Mouse (Mus musculus) MEL (cell line): ENCODE measurements around the gene Gprin2. TPM values are rescaled to one million over a fixed set of nuclear protein-coding genes. Genes with fewer than 3 reads are reported as not detected.

Source experiments
- DNase-seq: peaks from one replicate; pipeline ENCODE4 v3.0.0; 2011; ENCODE audit warnings: low read depth, low spot score
- H3K27ac ChIP-seq: 2 replicates; pipeline ENCODE4 v1.5.1; 2012; ENCODE audit warnings: low read depth, mild to moderate bottlenecking, control low read depth, low read length, moderate library complexity; ENCODE audit not compliant: control insufficient read depth
- H3K27me3 ChIP-seq, 2 experiments: fragments of 150-350 bp in 1 of 2; sonication (generic) in 1 of 2; 2 replicates each; pipeline ENCODE4 v1.6.1; 2012; ENCODE audit warnings: low read length in 2 of 2, mild to moderate bottlenecking in 2 of 2, improper control_type of control experiment in 1 of 2, moderate library complexity in 1 of 2; ENCODE audit not compliant: insufficient read depth in 2 of 2, control insufficient read depth in 1 of 2
- H3K36me3 ChIP-seq, 2 experiments: 2 replicates each; pipeline ENCODE4 v1.6.1; 2012 to 2014; ENCODE audit warnings: low read length in 2 of 2, improper control_type of control experiment in 1 of 2, inconsistent platforms in 1 of 2, mild to moderate bottlenecking in 1 of 2; ENCODE audit not compliant: insufficient read depth in 2 of 2, control insufficient read depth in 1 of 2
- H3K4me1 ChIP-seq, 2 experiments: fragments of 150-350 bp in 1 of 2; sonication (generic) in 1 of 2; 2 replicates each; pipeline ENCODE4 v1.6.1; 2012; ENCODE audit warnings: low read length in 2 of 2, improper control_type of control experiment in 1 of 2, mild to moderate bottlenecking in 1 of 2; ENCODE audit not compliant: insufficient read depth in 2 of 2, control insufficient read depth in 1 of 2
- H3K4me3 ChIP-seq, 2 experiments: fragments of 150-350 bp in 1 of 2; sonication (generic) in 1 of 2; 2 replicates each; pipeline ENCODE4 v1.5.1; 2012; ENCODE audit warnings: low read depth in 2 of 2, low read length in 2 of 2, mild to moderate bottlenecking in 2 of 2, moderate library complexity in 2 of 2, control low read depth in 1 of 2, improper control_type of control experiment in 1 of 2; ENCODE audit not compliant: control insufficient read depth in 1 of 2, insufficient read depth in 1 of 2
- H3K79me2 ChIP-seq: 2 replicates; pipeline ENCODE4 v1.6.1; 2012; ENCODE audit warnings: mild to moderate bottlenecking, low read length, moderate library complexity; ENCODE audit not compliant: control insufficient read depth, poor library complexity, insufficient read depth
- H3K9ac ChIP-seq: 2 replicates; pipeline ENCODE4 v1.6.1; 2012; ENCODE audit warnings: low read depth, mild to moderate bottlenecking, control low read depth, low read length, moderate library complexity; ENCODE audit not compliant: control insufficient read depth, poor library complexity, severe bottlenecking
- H3K9me3 ChIP-seq: fragments of 150-350 bp; sonication (generic); replicated peaks from 2 replicates; pipeline ENCODE4 v1.6.1; 2012; ENCODE audit warnings: mild to moderate bottlenecking, low read length, improper control_type of control experiment, moderate library complexity; ENCODE audit not compliant: insufficient read depth
- CHD1 ChIP-seq: IDR thresholded peaks from 2 replicates; pipeline ENCODE4 v1.6.1; 2012; ENCODE audit warnings: low read depth, mild to moderate bottlenecking, inconsistent platforms, low read length, improper control_type of control experiment
- E2F4 ChIP-seq: IDR thresholded peaks from 2 replicates; pipeline ENCODE4 v1.6.1; 2011; ENCODE audit warnings: low read depth, low read length, improper control_type of control experiment, borderline replicate concordance
- ELF1 ChIP-seq: IDR thresholded peaks from 2 replicates; pipeline ENCODE4 v1.6.1; 2014; ENCODE audit warnings: low read depth, mild to moderate bottlenecking, inconsistent platforms, low read length, improper control_type of control experiment, moderate library complexity
- ETS1 ChIP-seq: IDR thresholded peaks from 2 replicates; pipeline ENCODE4 v1.6.1; 2012; ENCODE audit warnings: low read depth, mild to moderate bottlenecking, inconsistent platforms, low read length, improper control_type of control experiment, moderate library complexity
- GATA1 ChIP-seq: IDR thresholded peaks from 2 replicates; pipeline ENCODE4 v1.6.1; 2011; ENCODE audit warnings: low read depth, low read length, improper control_type of control experiment
- JUND ChIP-seq: IDR thresholded peaks from 2 replicates; pipeline ENCODE4 v1.6.1; 2011; ENCODE audit warnings: low read depth, mild to moderate bottlenecking, improper control_type of control experiment, low read length
- MAZ ChIP-seq: IDR thresholded peaks from 2 replicates; pipeline ENCODE4 v1.6.1; 2012; ENCODE audit warnings: low read depth, mild to moderate bottlenecking, inconsistent platforms, low read length, improper control_type of control experiment
- POLR2A ChIP-seq, 2 experiments: IDR thresholded peaks; 2 replicates each; pipeline ENCODE4 v1.6.1; 2011 to 2012; ENCODE audit warnings: low read length in 2 of 2, mild to moderate bottlenecking in 2 of 2, control low read depth in 1 of 2, improper control_type of control experiment in 1 of 2, low read depth in 1 of 2, moderate library complexity in 1 of 2; ENCODE audit not compliant: control insufficient read depth in 1 of 2, insufficient read depth in 1 of 2, poor library complexity in 1 of 2
- POLR2AphosphoS2 ChIP-seq: IDR thresholded peaks from 2 replicates; pipeline ENCODE4 v1.6.1; 2011; ENCODE audit warnings: low read length, improper control_type of control experiment
- RAD21 ChIP-seq: IDR thresholded peaks from 2 replicates; pipeline ENCODE4 v1.6.1; 2011; ENCODE audit warnings: mild to moderate bottlenecking, low read depth, low read length, improper control_type of control experiment
- RCOR1 ChIP-seq: IDR thresholded peaks from 2 replicates; pipeline ENCODE4 v1.6.1; 2012; ENCODE audit warnings: low read depth, mild to moderate bottlenecking, inconsistent platforms, low read length, improper control_type of control experiment
- USF1 ChIP-seq: IDR thresholded peaks from 2 replicates; pipeline ENCODE4 v1.6.1; 2014; ENCODE audit warnings: low read depth, mild to moderate bottlenecking, inconsistent platforms, low read length, improper control_type of control experiment, moderate library complexity
- ZC3H11A ChIP-seq: IDR thresholded peaks from 2 replicates; pipeline ENCODE4 v1.6.1; 2012; ENCODE audit warnings: low read depth, mild to moderate bottlenecking, inconsistent platforms, low read length, improper control_type of control experiment
- polyA plus RNA-seq, 2 experiments: library from polyadenylated mRNA; stranded (reverse) in 1 of 2; unstranded in 1 of 2; fragments of >175 nt in 1 of 2; fragments of >200 nt in 1 of 2; gene quantifications; 2 replicates each; pipeline versions ENCODE4 v1.2.1 to v1.2.4; 2012; ENCODE audit warnings: low replicate concordance in 2 of 2, low read depth in 1 of 2; ENCODE audit not compliant: insufficient read length in 2 of 2, insufficient read depth in 1 of 2, missing spikeins in 1 of 2
- total RNA-seq: library from RNA; depleted of rRNA; stranded (reverse); fragments of 300-350 nt; gene quantifications from 2 replicates; pipeline ENCODE4 v1.2.3, GENCODE M21; 2012

Gene Gprin2
- total and polyA plus RNA-seq, 3 experiments = under 0.01 to 0.01 TPM; not detected in 1

GRCm38 (mm10) chr14:34179351-34179750 is 22.1 kb downstream of the Gprin2 start:
- H3K4me1 ChIP-seq = no peaks in the 10 kb centered on the region
- no peak overlapping the region for H3K27ac ChIP-seq
- DNase-seq = no peak
- H3K27me3 ChIP-seq = no peaks in the 10 kb centered on the region
- no peaks in the 10 kb centered on the region for H3K36me3 ChIP-seq
- H3K9ac ChIP-seq = no peak overlapping the region
- H3K79me2 ChIP-seq = no peaks in the 10 kb centered on the region
- H3K9me3 ChIP-seq = no peaks in the 10 kb centered on the region
- no peak overlapping the region for H3K4me3 ChIP-seq
- TF ChIP-seq RCOR1 = no peak

- no peak overlapping the region for H3K4me3 ChIP-seq
- H3K27me3 ChIP-seq = no peaks in the 10 kb centered on the region
- H3K9me3 ChIP-seq = no peaks in the 10 kb centered on the region
- no peaks in the 10 kb centered on the region for H3K36me3 ChIP-seq
- H3K27ac ChIP-seq = no peak overlapping the region
- H3K4me1 ChIP-seq = no peaks in the 10 kb centered on the region
- no peak for DNase-seq
- H3K9ac ChIP-seq = no peak overlapping the region
- TF ChIP-seq POLR2AphosphoS2 (no peak), E2F4 (no peak), CHD1 (no peak), ETS1 (no peak), JUND (no peak)
- TF ChIP-seq, all 39 proteins: peak for 0
- no peaks in the 10 kb centered on the region for H3K79me2 ChIP-seq
These were observed 30.3 kb downstream of the Gprin2 start for GRCm38 (mm10) chr14:34171107-34171506.

GRCm38 (mm10) chr14:34155752-34156151 is 45.7 kb downstream of the Gprin2 start:
- Histone ChIP-seq H3K36me3 (no peaks in the 10 kb centered on the region), H3K79me2 (no peaks in the 10 kb centered on the region), H3K27me3 (no peaks in the 10 kb centered on the region), H3K4me3 (no peak overlapping the region), H3K9ac (no peak overlapping the region), H3K27ac (no peak overlapping the region), H3K9me3 (no peaks in the 10 kb centered on the region), H3K4me1 (no peaks in the 10 kb centered on the region)
- no peak for DNase-seq
- TF ChIP-seq POLR2A (IDR thresholded peaks at IDR 0.05; ENCODE audit: control insufficient read depth in 1 of 2, insufficient read depth in 1 of 2, low read depth in 1 of 2, low read length in 2 of 2, poor library complexity in 1 of 2) = no peak
- no peak for TF ChIP-seq RAD21
- TF ChIP-seq ELF1 = no peak
- TF ChIP-seq GATA1 = no peak
- TF ChIP-seq CHD1 = no peak
- no peak for TF ChIP-seq USF1
- no peak for TF ChIP-seq RCOR1
- no peak for TF ChIP-seq ZC3H11A
- TF ChIP-seq MAZ = no peak
